Mouse (Mus musculus): ENCODE data around the gene Card10.

Card10 gene

GRCm38 (mm10) chr15:78735431-78736180 lies 67.2 kb downstream of the Card10 start:
- DNase-seq (ENCODE audit: low read depth) = no peak

DNA sequence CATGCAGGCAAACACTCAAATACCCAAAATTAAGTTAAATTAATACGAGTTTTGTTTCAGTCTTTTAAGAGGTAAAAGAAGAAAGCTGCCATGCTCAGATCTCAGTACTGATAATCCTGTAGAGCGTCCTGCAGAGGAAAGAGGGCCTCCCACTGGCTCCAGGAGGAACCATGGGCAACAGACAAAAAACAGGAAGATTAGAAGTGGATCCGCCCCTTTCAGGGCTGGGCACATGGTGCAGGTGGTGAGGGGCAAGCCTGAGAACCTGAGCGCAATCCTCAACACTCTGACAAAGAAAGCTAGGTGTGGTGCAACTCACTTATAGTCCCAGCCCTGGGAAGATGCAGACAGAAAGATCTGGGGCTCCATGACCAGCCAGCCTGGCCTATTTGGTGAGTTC lies 71.0 kb downstream of the Card10 start:
- no peak for DNase-seq (ENCODE audit: low read depth)

GRCm38 (mm10) chr15:78730315-78731049 lies 72.4 kb downstream of the Card10 start:
- no peak for DNase-seq (ENCODE audit: low read depth)

DNA sequence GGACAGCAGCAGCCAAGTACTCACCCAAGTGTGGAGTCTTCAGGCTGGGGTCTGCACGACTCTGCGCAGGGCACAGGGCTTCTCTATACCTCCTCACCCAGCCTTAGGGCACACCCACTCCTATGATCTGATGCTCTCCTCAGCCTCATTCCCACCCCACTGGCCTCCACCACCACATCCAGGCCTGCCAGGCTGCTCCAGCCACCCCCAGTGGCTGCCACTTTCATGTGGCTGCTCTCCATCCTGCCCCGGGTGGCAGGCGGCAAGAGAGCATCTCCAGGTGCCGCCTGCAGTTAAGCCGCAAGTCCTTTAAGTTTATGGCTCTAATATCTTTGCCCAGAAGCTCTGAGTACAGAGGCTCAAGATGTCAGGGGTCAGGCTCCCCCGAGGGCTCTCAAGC lies 76.1 kb downstream of the Card10 start:
- DNase-seq (ENCODE audit: low read depth) = no peak

Data from c-Kit-positive CD71-positive TER-119-negative erythroid progenitor cells, embryonic 14.5 days (primary cell).